Mouse (Mus musculus): Measurements from ENCODE around the gene Zfp296.
A peak's percentile ranks its signal among the peaks of the same experiment; 100 is the strongest.

Gene Zfp296

GRCm38 (mm10) chr7:19577141-19577852, at the start of gene Zfp296, which contains the start of gene Gemin7:
TSS of gene Zfp296 (plus strand) at chr7:19577287.
TSS of gene Gemin7 (minus strand) at chr7:19577595.
- DNase-seq (ENCODE audit: low spot score) = no peak

- DNase-seq (ENCODE audit: low spot score) = no peak
Observed at GRCm38 (mm10) chr7:19531077-19531476, 46.0 kb upstream of the Zfp296 start.

- no peak for DNase-seq (ENCODE audit: low spot score)
Observed at GRCm38 (mm10) chr7:19532240-19532639, 44.8 kb upstream of the Zfp296 start.

DNA sequence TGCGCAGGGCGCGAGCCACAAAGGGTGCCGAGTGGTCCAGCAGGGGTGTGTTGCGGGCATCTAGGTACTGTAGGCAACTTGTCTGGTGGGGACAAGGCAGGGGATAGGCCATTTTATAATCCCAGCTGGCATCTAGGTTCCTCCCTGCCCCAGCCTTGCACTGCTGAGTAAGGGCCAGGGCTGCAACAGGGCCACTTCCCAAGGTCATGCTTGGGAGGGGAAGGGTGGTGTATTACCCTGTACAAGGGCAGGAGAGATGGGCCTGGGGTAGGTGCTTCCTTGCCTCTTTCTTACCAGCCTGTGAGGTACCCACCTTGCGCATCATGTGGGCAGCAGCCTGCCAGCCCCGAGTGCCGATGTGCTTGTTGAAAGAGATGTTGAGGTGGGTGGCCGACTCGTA, 42.4 kb upstream of the Zfp296 start:
- no peak for DNase-seq (ENCODE audit: low spot score)

DNA sequence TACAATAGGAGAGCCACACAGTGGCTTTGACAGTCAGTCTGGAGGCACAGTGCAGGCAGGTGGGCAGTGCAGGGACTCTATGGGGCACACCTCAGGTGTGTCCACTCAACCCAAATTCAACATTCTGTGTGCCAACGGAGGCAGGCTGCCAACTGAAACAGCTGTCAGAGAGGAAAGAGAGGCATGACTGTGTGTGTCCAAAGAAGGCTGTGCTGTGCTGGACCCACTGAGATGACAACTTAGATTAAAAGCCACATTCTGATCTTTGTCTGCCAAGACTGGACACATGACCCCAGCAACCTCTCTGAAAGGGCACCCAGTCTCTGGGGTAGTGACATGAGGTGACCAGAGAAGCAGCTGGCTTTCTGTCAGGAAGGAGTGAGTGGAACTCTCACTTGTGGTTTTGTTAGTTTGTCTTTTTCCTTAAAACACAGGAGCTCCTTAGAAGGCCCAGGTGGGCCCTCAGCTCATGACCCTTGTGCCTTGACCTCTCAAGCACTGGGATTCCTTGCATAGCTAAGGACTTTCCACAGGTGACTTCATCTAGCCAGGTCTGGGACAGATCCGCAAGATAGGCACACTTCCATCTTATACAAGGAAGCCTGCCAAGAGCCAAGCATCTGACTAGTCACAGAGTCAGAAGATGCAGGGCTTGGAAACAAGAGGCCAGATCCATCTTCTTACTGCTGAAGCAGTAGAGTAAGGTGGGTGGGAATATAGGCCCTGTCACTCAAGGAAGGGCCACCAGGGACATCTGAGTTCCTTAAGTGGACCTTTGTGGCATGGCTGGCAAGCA, 36.1 kb upstream of the Zfp296 start:
- DNase-seq (ENCODE audit: low spot score) = no peak

- DNase-seq (ENCODE audit: low spot score) = no peak
Observed at GRCm38 (mm10) chr7:19541681-19542154, 35.4 kb upstream of the Zfp296 start.

GRCm38 (mm10) chr7:19542155-19542691, 34.9 kb upstream of the Zfp296 start:
- DNase-seq (ENCODE audit: low spot score) = no peak

- DNase-seq (ENCODE audit: low spot score) = no peak
Observed at GRCm38 (mm10) chr7:19543584-19543983, 33.5 kb upstream of the Zfp296 start.

DNA sequence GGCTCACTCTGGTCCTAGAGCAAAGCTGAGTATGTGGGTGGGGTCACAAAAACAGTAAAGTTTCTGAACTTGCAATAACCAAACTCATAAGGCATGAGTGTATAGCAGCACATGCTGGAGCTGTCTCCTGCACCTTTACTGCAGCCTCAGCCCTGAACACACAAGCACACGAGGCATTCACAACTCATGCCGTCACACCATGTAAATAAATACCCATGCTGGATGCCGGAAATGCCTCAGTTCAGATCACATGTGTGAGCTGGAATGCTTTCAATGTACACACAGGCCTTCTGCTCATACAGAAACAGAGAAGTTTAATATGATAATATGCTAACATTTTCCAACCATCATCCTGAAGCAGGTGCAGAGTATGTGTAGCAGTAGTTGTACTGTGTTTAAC, 31.1 kb upstream of the Zfp296 start:
- no peak for DNase-seq (ENCODE audit: low spot score)

DNA sequence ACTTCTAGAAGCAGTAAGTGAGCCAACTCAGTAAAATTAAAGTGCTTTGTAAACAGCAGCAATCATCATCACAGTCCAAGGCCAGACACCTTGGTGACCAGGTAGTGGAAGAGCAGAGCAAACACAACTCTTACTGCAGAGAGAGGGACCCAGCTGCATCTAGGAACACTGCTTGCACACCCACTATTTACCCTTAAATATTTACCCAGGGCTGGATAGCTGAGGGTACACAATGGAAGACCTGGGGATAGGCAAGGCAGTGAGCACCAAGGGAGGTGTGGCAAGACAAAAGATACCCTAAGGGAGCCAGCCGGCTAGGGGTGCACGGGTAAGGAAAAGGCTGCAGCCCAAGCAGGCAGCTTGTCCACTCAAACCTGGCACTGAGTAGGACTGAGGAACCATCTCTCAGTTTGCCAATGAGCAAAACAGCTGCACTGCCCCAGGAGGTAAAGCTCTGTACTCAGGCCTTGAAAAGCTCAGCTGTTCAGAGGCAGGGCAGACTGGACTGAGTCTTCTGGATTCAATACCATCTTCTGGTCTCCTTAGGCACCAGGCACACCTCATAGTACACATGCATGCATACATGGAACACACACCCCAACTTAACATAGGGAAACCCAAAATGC, 29.6 kb upstream of the Zfp296 start:
- DNase-seq (ENCODE audit: low spot score) = no peak

DNA sequence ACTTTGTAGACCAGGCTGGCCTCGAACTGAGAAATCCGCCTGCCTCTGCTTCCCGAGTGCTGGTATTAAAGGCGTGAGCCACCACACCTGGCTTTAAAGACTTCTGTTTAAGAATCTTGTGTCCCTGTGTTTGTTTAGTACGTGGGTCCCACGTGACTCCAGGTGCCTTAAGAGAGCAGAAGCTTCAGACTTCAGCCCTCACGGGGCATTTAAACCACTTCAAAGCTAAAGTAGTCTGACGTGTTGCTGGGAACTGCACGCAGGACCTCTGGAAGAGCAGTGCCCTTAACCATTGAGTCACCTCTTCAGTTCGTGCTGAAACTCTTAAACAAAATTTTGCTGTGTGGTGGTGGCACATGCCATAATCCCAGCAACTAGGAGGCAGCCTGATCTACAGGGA, 27.7 kb upstream of the Zfp296 start:
- no peak for DNase-seq (ENCODE audit: low spot score)

GRCm38 (mm10) chr7:19551634-19552033, 25.5 kb upstream of the Zfp296 start:
- DNase-seq (ENCODE audit: low spot score) = no peak

- DNase-seq (ENCODE audit: low spot score) = no peak
Observed at GRCm38 (mm10) chr7:19552443-19552842, 24.6 kb upstream of the Zfp296 start.

GRCm38 (mm10) chr7:19554168-19554567, 22.9 kb upstream of the Zfp296 start:
- DNase-seq (ENCODE audit: low spot score) = no peak

- DNase-seq (ENCODE audit: low spot score) = no peak
Observed at GRCm38 (mm10) chr7:19557086-19557485, 20.0 kb upstream of the Zfp296 start.

DNA sequence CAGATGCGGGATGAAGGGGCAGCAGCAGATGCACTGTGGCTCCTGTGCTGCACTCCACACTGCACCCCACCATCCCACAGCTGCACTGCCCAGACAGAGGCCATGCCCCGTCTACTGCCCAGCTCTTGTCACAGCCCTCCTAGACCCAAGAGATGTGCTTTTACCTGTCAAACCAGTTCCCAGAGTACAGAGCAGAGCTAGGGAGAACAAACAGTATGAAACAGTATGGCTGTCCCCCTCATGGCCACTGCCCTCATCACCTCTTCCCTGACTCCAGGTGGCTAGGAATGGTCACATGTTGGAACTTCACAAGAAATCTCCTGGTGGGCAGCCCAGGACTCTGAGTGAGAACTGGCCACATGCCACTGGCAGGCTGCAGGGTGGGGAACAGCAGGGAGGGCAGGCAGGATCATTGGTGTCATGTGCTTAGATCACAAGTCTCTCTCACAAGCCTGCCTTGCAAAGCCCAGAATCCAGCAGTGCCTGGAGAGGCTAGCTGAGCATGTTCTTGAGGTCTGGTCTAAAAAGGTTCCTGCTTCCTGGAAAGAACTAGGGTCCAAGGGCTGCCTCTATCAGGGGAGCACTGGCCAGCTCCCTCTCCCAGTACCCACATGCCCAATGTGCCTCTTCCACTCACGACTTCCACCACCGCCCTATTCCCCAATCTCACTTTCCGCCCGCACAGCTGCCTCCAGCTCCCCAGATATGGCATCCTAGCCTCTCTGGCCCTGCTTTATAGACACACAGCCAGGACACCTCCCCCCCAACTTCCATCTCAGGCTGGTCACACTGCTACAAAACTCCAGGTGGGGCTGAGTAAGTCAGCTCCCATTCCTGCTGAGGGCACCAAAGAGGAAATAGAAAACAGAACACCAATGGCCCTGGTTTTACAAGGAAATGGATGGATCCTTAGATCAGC, 18.8 kb upstream of the Zfp296 start:
- no peak for DNase-seq (ENCODE audit: low spot score)

DNA sequence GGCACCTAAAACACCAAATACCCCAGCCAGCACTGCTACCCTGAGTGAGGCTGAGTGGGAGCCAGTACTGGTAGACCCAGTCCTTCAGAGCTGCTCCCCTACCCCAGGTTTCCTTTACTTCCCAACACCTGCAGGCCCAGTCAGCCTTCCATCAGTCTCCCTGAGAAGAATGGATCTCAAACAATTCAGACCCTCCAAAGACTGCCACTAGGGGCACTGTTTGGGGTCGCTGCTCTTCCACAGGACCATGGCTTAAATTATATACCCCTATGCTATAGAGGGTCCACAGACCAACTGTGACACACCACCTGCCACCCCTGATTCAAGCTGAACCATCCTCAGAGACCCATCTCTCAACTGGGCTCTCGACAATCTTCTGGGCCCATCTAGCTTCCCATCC, 18.1 kb upstream of the Zfp296 start:
- DNase-seq (ENCODE audit: low spot score) = no peak

DNA sequence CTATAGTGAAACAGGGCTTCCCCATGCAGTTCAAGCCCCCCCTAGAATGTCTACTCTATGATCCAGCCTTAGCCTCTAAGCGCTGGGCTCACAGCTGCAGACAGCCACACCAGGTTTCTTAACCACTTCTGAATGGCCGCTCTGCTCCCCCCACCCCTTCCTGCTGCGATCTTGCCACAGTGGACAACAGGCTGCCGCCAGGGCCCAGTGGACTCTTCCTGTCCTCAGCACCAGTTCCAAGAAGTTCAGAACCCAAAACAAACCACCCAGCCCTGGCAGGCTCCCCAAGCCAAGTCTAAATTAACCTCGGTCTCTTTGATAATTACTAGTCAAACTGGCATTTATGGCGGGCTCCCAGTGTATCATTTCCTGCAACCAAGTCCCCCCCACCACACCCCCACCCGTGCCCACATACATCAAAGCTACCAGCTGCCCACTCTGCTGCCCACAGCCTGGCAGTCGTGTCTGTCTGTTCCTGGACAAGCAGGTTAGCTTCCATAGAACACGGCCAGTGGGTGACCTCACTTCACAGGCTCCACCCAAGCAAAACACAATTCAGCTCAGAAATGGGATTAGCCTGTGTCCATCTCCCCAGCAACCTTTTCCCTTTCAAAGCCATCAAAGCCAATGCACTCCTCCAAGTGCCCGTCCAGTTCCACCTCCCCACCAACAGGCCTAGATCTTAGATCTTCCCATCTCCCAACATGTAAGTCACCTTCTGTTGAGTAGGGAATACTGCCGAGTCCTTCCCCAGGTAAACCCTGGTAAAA, 16.4 kb upstream of the Zfp296 start:
- no peak for DNase-seq (ENCODE audit: low spot score)

GRCm38 (mm10) chr7:19561431-19561764, 15.7 kb upstream of the Zfp296 start:
- DNase-seq (ENCODE audit: low spot score) = no peak

- peak; percentile 67 for DNase-seq (ENCODE audit: low spot score)
Observed at GRCm38 (mm10) chr7:19561765-19562642, 15.1 kb upstream of the Zfp296 start.

Data from urinary bladder, postnatal 10 days (tissue).